Mouse (Mus musculus): ENCODE measurements around the gene Enho.

GRCm38 (mm10) chr4:41602818-41603217 is 37.3 kb downstream of the Enho start:
- no peak for TF ChIP-seq CTCF (IDR thresholded peaks at IDR 0.05)
- no peak for TF ChIP-seq EP300 (IDR thresholded peaks at IDR 0.05)

All from lung, postnatal 0 days (tissue).